Mouse (Mus musculus): Measurements from ENCODE around the gene Ccdc28b. TPM values are rescaled to one million over a fixed set of nuclear protein-coding genes. Genes with fewer than 3 reads are reported as not detected.

Ccdc28b gene
- total RNA-seq, 2 experiments from 2014 or later = 2.1 to 5.2 TPM

- ATAC-seq (replicated peaks; ENCODE audit: low FRiP score, poor library complexity, severe bottlenecking) = peak; percentile 94
Observed at GRCm38 (mm10) chr4:129624281-129625028, 708 bp upstream of the Ccdc28b start.

DNA sequence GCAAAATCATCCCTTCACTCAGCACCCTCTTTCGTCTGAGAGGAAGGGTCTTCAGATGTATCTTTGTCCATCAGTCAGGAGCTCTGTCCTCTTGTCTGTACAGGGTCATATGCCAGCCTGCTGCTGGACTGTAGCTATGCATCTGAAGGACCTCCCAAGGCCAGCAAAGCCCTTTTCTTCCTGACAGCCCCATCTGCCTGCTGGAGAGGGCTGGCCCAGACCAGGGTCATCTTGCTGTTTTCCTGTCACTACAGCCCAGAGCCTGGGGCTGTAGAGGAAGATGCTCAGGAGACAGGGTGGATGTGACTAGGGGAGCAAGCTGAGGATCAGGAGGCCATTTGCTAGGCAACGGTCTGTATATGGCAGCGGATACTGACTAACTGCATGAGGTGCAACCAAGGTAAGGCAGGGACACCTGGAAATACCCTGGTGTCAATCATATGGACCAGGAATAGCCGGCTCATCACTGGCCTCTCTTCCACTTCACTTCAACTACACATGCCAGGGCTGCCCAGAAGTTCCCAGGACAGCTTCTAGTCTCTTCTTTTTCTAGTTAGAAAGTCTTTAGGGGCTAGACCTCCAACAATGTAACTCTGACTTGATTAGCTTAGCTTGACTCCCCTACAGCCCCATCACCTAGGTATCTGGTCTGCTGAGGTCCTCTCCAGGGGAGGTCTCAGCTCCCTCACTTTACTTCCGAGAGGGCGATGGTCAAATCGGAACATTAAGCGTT lies 778 bp downstream of the Ccdc28b start:
- no peak for ATAC-seq (replicated peaks; ENCODE audit: low FRiP score, poor library complexity, severe bottlenecking)

GRCm38 (mm10) chr4:129622120-129622802 lies 1.5 kb downstream of the Ccdc28b start:
- no peak for ATAC-seq (replicated peaks; ENCODE audit: low FRiP score, poor library complexity, severe bottlenecking)

- ATAC-seq (replicated peaks; ENCODE audit: low FRiP score, poor library complexity, severe bottlenecking) = no peak
Observed at GRCm38 (mm10) chr4:129621283-129621841, 2.4 kb downstream of the Ccdc28b start.

DNA sequence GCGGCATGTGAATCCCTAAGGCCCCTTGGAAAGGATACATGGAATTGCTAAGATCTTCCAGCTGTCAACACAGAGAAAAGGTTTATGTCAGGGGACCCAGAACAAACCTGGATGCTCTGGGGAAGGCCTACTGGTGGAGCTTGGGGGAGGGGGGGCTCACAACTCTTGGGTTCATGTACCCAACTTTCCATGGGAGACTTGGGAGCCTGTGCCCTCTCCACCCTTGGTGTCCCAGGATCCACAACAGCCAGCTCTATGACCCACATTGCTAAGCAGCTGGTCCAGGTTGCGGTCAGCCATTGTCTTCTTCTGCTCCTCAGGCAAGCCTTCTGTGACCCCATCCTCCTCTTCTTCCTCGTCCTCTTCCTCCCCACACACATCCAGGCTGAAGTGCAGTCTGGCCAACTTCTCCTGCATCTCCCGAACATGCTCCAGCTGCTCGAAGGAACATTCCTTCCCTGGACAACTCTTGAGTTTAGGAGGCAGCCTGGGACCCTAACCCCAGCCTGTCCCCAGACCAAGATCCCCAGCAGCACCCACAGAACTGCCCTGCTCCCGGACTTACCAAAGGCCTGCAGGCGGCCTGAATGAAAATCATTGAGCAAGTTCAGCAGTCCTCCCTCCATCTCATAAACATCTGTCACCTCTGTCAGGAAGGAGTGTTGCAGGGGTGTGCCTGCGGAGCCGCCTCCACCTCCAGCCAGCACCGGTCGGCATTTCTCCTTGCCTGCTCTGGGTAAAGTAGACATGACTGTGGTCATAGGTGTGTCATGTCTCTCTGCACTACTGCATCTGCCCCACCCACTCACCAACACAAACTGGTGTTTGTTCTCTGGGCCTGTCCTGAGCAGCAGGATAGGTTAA lies 3.1 kb downstream of the Ccdc28b start:
- ATAC-seq (replicated peaks; ENCODE audit: low FRiP score, poor library complexity, severe bottlenecking) = no peak

GRCm38 (mm10) chr4:129618786-129619691 lies 4.7 kb downstream of the Ccdc28b start, which contains the start of gene Iqcc:
Iqcc (minus strand) TSS chr4:129619099.
- peak; percentile 95 for ATAC-seq (replicated peaks; ENCODE audit: low FRiP score, poor library complexity, severe bottlenecking)

- no peak for ATAC-seq (replicated peaks; ENCODE audit: low FRiP score, poor library complexity, severe bottlenecking)
Observed at GRCm38 (mm10) chr4:129618031-129618430, 5.7 kb downstream of the Ccdc28b start.

- no peak for ATAC-seq (replicated peaks; ENCODE audit: low FRiP score, poor library complexity, severe bottlenecking)
Observed at GRCm38 (mm10) chr4:129617121-129617641, 6.6 kb downstream of the Ccdc28b start.

- no peak for ATAC-seq (replicated peaks; ENCODE audit: low FRiP score, poor library complexity, severe bottlenecking)
Observed at GRCm38 (mm10) chr4:129616631-129617030, 7.1 kb downstream of the Ccdc28b start.

- ATAC-seq (replicated peaks; ENCODE audit: low FRiP score, poor library complexity, severe bottlenecking) = no peak
Observed at GRCm38 (mm10) chr4:129615801-129616290, 7.9 kb downstream of the Ccdc28b start.

DNA sequence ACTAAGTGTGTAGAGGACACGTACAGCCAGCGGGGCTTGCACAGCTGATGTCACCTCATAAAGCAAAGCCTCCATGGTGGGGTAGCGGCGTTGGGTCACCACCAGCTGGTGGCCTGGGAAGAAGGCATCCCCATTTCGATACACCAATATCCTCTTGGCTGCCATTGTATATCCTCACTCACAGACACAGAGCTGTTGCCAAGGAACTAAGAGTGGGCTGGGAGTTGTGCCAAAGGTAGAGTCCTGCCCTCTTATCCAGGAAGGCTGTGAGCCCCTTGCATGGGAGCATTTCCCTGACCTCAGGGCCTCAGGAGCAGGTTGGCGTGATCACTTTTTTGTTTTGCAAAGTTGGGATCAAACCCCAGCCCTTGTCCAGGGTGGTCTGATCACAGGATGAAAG lies 9.7 kb downstream of the Ccdc28b start, which contains the start of gene Dcdc2b:
Gene Dcdc2b, minus strand, starts transcription at position 165 of the 400 bp plus-strand sequence.
- no peak for ATAC-seq (replicated peaks; ENCODE audit: low FRiP score, poor library complexity, severe bottlenecking)

GRCm38 (mm10) chr4:129610472-129610871 lies 13.3 kb downstream of the Ccdc28b start:
- no peak for ATAC-seq (replicated peaks; ENCODE audit: low FRiP score, poor library complexity, severe bottlenecking)

DNA sequence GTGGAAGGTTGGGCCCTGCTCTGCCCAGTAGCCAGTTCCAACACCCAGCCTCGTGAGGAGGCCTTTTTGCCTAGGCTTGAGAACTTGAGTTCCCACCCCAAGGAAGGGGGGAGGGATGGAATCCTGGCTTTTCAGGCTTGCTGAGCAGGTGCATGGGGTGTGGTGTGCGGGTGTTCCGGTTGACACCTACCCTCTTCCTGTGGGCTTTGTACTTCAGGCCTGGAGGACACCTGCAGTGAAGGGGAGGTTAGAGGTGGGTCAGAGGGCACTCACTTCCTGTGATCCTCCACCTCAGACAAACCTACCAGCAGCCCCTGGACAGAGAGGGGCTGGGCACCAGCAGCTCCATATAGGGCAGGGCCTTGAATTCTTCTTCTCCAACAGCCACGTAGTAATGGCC lies 13.7 kb downstream of the Ccdc28b start:
- no peak for ATAC-seq (replicated peaks; ENCODE audit: low FRiP score, poor library complexity, severe bottlenecking)

DNA sequence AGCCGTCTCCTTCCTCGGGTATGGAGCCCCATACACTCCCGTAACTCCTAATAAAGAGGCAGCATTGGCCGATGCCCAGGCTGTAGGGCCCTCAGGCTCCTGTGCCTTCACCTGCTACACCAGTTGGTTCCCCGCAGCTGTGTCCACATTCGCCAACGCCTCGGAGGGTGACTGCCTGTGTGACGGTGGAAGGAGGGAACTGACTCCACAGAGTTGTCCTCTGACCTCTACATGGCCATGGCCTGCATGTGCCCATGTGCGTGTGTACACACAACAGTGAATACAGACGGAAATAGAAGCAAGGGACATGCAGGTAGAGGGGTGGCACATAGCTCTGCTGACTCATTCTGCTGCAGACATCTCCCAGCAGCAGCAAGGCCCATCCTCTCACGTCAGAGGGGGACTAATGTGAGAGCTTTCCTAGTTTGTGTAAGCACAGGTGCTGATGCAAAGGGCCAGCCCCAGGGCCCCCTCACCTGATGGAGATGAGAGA lies 14.6 kb downstream of the Ccdc28b start:
- ATAC-seq (replicated peaks; ENCODE audit: low FRiP score, poor library complexity, severe bottlenecking) = no peak; the same call in 1 of the 2 replicates

DNA sequence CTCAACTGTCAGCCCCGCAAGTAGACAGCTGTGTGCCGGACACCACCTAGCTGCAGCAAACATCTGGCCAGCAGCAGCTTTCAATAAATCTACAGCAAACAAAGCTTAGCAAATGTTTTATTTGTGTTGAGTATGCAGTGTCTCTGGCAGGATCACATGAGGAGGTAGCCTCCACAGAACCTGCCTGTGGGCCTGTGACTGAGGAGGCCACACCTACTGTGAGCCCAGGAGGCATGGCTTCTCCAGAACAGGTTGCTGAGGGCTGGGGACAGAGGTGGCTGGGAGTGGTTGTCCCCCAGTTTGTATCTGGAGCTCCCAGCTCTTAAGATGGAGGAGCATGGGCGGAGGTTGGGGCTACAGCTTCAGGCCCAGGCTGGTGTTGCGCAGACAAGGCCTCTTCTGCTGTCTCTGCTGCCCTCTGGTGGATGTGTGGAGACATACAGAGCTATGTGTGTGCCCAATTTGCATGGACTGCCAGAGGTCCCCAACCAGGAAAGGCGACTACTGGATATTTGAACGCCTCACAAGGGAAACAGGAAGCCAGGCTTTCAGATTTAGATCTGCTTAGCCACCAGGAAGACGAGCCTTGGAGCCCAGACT lies 15.2 kb downstream of the Ccdc28b start:
- ATAC-seq (replicated peaks; ENCODE audit: low FRiP score, poor library complexity, severe bottlenecking) = peak; percentile 91

GRCm38 (mm10) chr4:129600233-129601158 lies 23.3 kb downstream of the Ccdc28b start, which contains the start of the genes Eif3i and Tmem234:
Eif3i (minus strand) TSS chr4:129600648.
Tmem234 (plus strand) TSS chr4:129600668.
- peak; percentile 92 for ATAC-seq (replicated peaks; ENCODE audit: low FRiP score, poor library complexity, severe bottlenecking)
